Mouse (Mus musculus): ENCODE measurements around the gene Olfr286. TPM values are rescaled to one million over a fixed set of nuclear protein-coding genes. Genes with fewer than 3 reads are reported as not detected.

Gene Olfr286
- polyA plus RNA-seq (2015; fragmentation: Nextera tagmentation; extraction: Ambion mirVana): not detected in 2 replicates

GRCm38 (mm10) chr15:98234350-98234749 lies at the start of gene Olfr286:
TSS of gene Olfr286 (minus strand) at chr15:98234450.

DNA sequence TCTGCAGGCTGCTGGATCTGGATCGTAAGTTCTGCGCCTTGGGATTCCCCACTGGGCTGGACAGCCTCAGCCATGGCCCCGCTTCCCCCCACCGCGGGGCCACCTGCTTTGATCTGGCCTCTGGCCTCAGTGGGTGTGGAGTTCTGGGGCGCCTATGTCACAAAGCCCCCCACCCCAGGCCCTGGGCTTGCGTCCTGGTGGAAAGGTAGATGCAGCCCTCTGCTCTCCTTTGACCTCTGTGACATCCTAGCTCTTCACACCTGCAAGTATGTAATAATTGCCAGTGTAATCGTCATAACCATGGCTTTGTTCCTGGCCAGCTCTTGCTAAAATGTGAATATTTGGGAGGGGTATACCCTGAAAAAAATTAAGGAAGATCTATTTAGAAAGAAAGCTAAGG lies 22.9 kb upstream of the Olfr286 start, which contains the start of gene H1fnt:
Gene H1fnt, minus strand, starts transcription at position 101 of the 400 bp plus-strand sequence.

GRCm38 (mm10) chr15:98220877-98221276 lies 13.4 kb downstream of the Olfr286 start, which contains the start of the genes Gm44579 and Olfr287:
TSS of gene Gm44579 (minus strand) at chr15:98220977.
TSS of gene Olfr287 (minus strand) at chr15:98221056.

DNA sequence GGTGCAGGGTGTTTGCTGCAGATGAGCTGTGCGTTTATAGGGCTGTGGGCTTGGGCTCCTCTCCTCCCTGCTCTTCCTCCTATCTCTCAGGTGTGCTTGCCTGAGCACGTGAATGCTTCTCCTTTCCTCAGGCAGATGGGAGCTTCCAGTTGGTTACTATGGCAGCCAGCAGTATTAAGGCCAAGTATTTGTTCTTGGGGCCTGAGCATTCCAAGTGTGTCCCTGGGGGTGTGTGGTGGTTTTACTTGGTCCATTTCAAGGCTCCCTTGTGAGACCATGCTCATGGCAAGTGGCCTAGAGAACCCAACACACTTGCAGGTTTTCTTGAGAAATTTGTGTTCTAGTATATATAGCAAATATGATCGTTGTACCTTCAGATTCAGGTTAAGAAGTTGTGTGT lies 38.8 kb downstream of the Olfr286 start, which contains the start of gene Olfr288:
Gene Olfr288, minus strand, starts transcription at position 101 of the 400 bp plus-strand sequence.

Other genes with a start within 250 kb of the Olfr286 start
- gene Col2a1, start 229.8 kb downstream of the Olfr286 start, polyA plus RNA-seq (2015; fragmentation: Nextera tagmentation; extraction: Ambion mirVana): 2.6 and 4.1 TPM in 2 replicates
- 93.8 and 101 TPM in 2 replicates for gene Pfkm, start 141.9 kb downstream of the Olfr286 start, polyA plus RNA-seq (2015; fragmentation: Nextera tagmentation; extraction: Ambion mirVana)
- 12.5 and 13.7 TPM in 2 replicates for gene Senp1, start 140.7 kb downstream of the Olfr286 start, polyA plus RNA-seq (2015; fragmentation: Nextera tagmentation; extraction: Ambion mirVana)
- 58.5 and 60.2 TPM in 2 replicates for gene Asb8, start 68.8 kb downstream of the Olfr286 start, polyA plus RNA-seq (2015; fragmentation: Nextera tagmentation; extraction: Ambion mirVana)
- 106 and 120 TPM in 2 replicates for gene Ccdc184, start 67.3 kb downstream of the Olfr286 start, polyA plus RNA-seq (2015; fragmentation: Nextera tagmentation; extraction: Ambion mirVana)
- 0.36 TPM in 1 of 2 replicates, not detected in the other for gene Olfr288, start 38.9 kb downstream of the Olfr286 start, polyA plus RNA-seq (2015; fragmentation: Nextera tagmentation; extraction: Ambion mirVana)
- gene Gm44579, start 13.5 kb downstream of the Olfr286 start, polyA plus RNA-seq (2015; fragmentation: Nextera tagmentation; extraction: Ambion mirVana): 0.45 TPM in 1 of 2 replicates, not detected in the other
- gene Olfr287, start 13.4 kb downstream of the Olfr286 start, polyA plus RNA-seq (2015; fragmentation: Nextera tagmentation; extraction: Ambion mirVana): 6.5 TPM in 2 replicates
- gene H1fnt, start 22.8 kb upstream of the Olfr286 start, polyA plus RNA-seq (2015; fragmentation: Nextera tagmentation; extraction: Ambion mirVana): not detected in 2 replicates
- gene Zfp641, start 61.7 kb upstream of the Olfr286 start, polyA plus RNA-seq (2015; fragmentation: Nextera tagmentation; extraction: Ambion mirVana): 8.0 and 9.8 TPM in 2 replicates
- not detected in 2 replicates for gene Olfr285, start 82.9 kb upstream of the Olfr286 start, polyA plus RNA-seq (2015; fragmentation: Nextera tagmentation; extraction: Ambion mirVana)
- not detected in 2 replicates for gene Olfr284, start 106.5 kb upstream of the Olfr286 start, polyA plus RNA-seq (2015; fragmentation: Nextera tagmentation; extraction: Ambion mirVana)
- gene Olfr283, start 146.5 kb upstream of the Olfr286 start, polyA plus RNA-seq (2015; fragmentation: Nextera tagmentation; extraction: Ambion mirVana): not detected in 2 replicates
- gene Olfr282, start 196.8 kb upstream of the Olfr286 start, polyA plus RNA-seq (2015; fragmentation: Nextera tagmentation; extraction: Ambion mirVana): not detected in 2 replicates
- gene Olfr281, start 218.1 kb upstream of the Olfr286 start, polyA plus RNA-seq (2015; fragmentation: Nextera tagmentation; extraction: Ambion mirVana): 0.14 TPM in 1 of 2 replicates, not detected in the other
- gene OR5BS1P, start 235.4 kb upstream of the Olfr286 start, polyA plus RNA-seq (2015; fragmentation: Nextera tagmentation; extraction: Ambion mirVana): not detected in 2 replicates
- not detected in 2 replicates for gene Lalba, start 248.3 kb upstream of the Olfr286 start, polyA plus RNA-seq (2015; fragmentation: Nextera tagmentation; extraction: Ambion mirVana)